Mouse (Mus musculus): Measurements from ENCODE around the gene Med21. TPM values are rescaled to one million over a fixed set of nuclear protein-coding genes. Genes with fewer than 3 reads are reported as not detected.

The Med21 gene
- polyA plus RNA-seq, 1 experiment from 2014 or later, result 151 TPM

GRCm38 (mm10) chr6:146698376-146698775 lies 56.0 kb downstream of the Med21 start:
- Histone ChIP-seq H3K9me3 (ENCODE audit: low read length) (0 out of 2 replicates have a peak, but pooled peaks cover 5% of the 10 kb centered on the region), H3K27ac (ENCODE audit: low read length) (no peak overlapping the region), H3K4me1 (ENCODE audit: insufficient read depth, low read length) (no peaks in the 10 kb centered on the region), H3K9ac (replicated peaks; ENCODE audit: low read length) (no peak overlapping the region), H3K36me3 (ENCODE audit: insufficient read depth, low read length) (no peaks in the 10 kb centered on the region), H3K27me3 (ENCODE audit: insufficient read depth, low read length) (no peaks in the 10 kb centered on the region), H3K4me3 (ENCODE audit: low read length) (no peak overlapping the region), H3K4me2 (replicated peaks; ENCODE audit: low read depth, low read length) (no peak overlapping the region)
- ATAC-seq (ENCODE audit: low FRiP score, low TSS enrichment), result no peak
- 94% methylated on average over 4 of the region's 4 CpGs for WGBS

Other genes with a start within 250 kb of the Med21 start
- 14.0 and 14.5 TPM in 2 replicates for gene Itpr2, start 140.3 kb upstream of the Med21 start, polyA plus RNA-seq (2015; fragmentation: Nextera tagmentation; extraction: Ambion mirVana)
- 92.6 and 92.7 TPM in 2 replicates for gene Fgfr1op2, start 65.3 kb upstream of the Med21 start, polyA plus RNA-seq (2015; fragmentation: Nextera tagmentation; extraction: Ambion mirVana)
- 79.5 and 83.1 TPM in 2 replicates for gene Ints13, start 64.7 kb upstream of the Med21 start, polyA plus RNA-seq (2015; fragmentation: Nextera tagmentation; extraction: Ambion mirVana)
- gene Tm7sf3, start 277 bp downstream of the Med21 start, polyA plus RNA-seq (2015; fragmentation: Nextera tagmentation; extraction: Ambion mirVana), result 41.9 and 44.7 TPM in 2 replicates
- 15.4 and 15.8 TPM in 2 replicates for gene Stk38l, start 82.4 kb downstream of the Med21 start, polyA plus RNA-seq (2015; fragmentation: Nextera tagmentation; extraction: Ambion mirVana)
- gene Arntl2, start 153.5 kb downstream of the Med21 start, polyA plus RNA-seq (2015; fragmentation: Nextera tagmentation; extraction: Ambion mirVana), result 3.0 and 4.7 TPM in 2 replicates
- gene Smco2, start 207.6 kb downstream of the Med21 start, polyA plus RNA-seq (2015; fragmentation: Nextera tagmentation; extraction: Ambion mirVana), result not detected in 2 replicates
- gene Ppfibp1, start 245.9 kb downstream of the Med21 start, polyA plus RNA-seq (2015; fragmentation: Nextera tagmentation; extraction: Ambion mirVana), result 66.1 and 71.1 TPM in 2 replicates

Measured in kidney, embryonic 16.5 days (tissue).